Mouse (Mus musculus) gastrocnemius, adult 2 months (tissue): ENCODE measurements around the gene Pou6f1. TPM values are rescaled to one million over a fixed set of nuclear protein-coding genes. Genes with fewer than 3 reads are reported as not detected.
A peak's percentile ranks its signal among the peaks of the same experiment; 100 is the strongest.

ENCODE experiments used
- DNase-seq: peaks from one replicate; pipeline ENCODE4 v3.0.0; 2022
- H3K27ac ChIP-seq: fragments of 200-600 bp; 2 replicates; pipeline ENCODE4 v1.8.1; 2022; ENCODE audit warnings: mild to moderate bottlenecking
- H3K4me3 ChIP-seq: fragments of 200-600 bp; 2 replicates; pipeline ENCODE4 v1.8.1; 2022; ENCODE audit warnings: mild to moderate bottlenecking, moderate library complexity
- CTCF ChIP-seq: fragments of 200-600 bp; IDR thresholded peaks from 2 replicates; pipeline ENCODE4 v1.8.1; 2022; ENCODE audit warnings: antibody characterized with exemption, mild to moderate bottlenecking, moderate library complexity
- intact Hi-C: fragments of 180-260 bp; cut with DNase I; formaldehyde crosslinking; loops from one replicate; pipeline ENCODE4 v1.15.1; 2025
- long read RNA-seq, 2 experiments: library from polyadenylated mRNA; stranded (forward); transcript quantifications; one replicate each; pipeline ENCODE4 v2.0.0; 2021
- total RNA-seq, 2 experiments: library from RNA; stranded (reverse); gene quantifications; 2 replicates each; pipeline ENCODE4 v1.2.3; 2021

The Pou6f1 gene
- total RNA-seq, result 10 to 100 TPM; 12.9 to 13.1 TPM
- long read RNA-seq, experiment 1, full-length matches to known transcripts, result 5 of 23 reads
- long read RNA-seq, experiment 1, partial matches to known transcripts, result 3 of 23 reads
- long read RNA-seq, experiment 1, other reads (novel, unspliced or antisense), result 15 of 23 reads
- long read RNA-seq, experiment 2, partial matches to known transcripts, result 2 of 14 reads
- long read RNA-seq, experiment 2, other reads (novel, unspliced or antisense), result 11 of 14 reads

DNA sequence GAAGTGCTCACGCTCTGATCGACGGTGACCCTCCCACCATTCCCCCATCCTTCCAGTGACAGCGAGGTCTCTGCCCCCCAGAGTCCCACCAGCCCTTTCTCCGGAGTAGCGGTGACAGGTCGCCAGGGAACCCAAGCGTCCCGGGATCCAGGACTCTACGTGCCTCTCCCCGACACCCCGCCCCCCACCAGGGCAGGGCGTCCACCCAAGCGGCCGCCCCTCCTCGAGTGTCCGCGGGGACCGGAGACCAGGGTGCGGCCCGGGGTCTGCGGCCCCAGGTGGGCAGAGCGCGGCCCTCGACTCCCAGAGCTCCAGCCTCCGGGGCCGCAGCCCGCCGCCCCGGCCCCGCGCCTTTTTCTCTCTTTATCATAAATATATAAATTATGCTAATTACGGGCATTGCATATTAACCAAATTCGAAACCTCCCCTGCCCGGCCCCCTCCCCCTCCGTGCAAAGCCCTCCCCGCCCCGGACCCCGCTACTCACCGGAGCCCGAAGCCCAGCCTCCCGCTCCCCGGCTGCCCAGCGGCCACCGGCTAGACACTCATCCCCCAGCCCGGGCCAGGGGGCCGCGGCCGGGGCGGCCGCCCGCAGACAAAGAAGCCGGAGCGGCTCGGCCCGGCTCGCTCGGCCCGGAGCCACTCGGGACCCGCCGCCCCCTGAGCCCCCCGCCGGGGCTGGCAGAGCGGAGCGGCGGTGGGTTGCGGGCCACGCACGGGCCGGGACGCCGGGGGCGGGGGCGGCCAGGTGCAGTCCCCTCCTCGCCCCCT is at the start of gene Pou6f1:
Gene Pou6f1, minus strand, starts transcription at position 709 of the 771 bp plus-strand sequence.
- no peak for TF ChIP-seq CTCF
- Histone ChIP-seq H3K27ac (peak within 1 kb of the TSS; percentile 91), H3K4me3 (peak within 1 kb of the TSS; percentile 90)
- DNase-seq, result peak; percentile 76
- intact Hi-C loops, result loop anchor here (1.0 kb wide), 1 partner anchor 14 kb away; no protein-coding TSS in a partner anchor

DNA sequence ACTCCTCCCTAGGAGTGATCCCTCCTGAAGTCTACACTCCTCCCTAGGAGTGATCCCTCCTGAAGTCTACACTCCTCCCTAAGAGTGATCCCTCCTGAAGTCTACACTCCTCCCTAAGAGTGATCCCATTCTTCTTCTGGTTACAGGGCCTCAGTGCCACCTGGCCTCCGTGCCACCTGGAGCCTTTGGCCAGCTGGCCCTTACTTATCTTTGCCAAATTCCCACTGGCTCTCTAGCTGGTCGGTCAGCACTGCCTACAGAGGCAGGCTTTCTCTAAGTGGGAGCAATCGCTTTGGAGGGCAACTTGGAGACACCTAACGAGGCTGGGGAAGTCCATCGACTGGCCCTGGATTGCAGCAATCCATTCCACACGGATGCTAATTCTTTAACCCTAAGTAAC is 46.4 kb upstream of the Pou6f1 start:
- TF ChIP-seq CTCF, result no peak
- DNase-seq, result no peak

GRCm38 (mm10) chr15:100642451-100642850 is 42.7 kb upstream of the Pou6f1 start:
- intact Hi-C loops, result no loop called here
- no peak for TF ChIP-seq CTCF
- H3K4me3 ChIP-seq, result no peak overlapping the region
- H3K27ac ChIP-seq, result no peak overlapping the region
- peak; percentile 25 for DNase-seq

More for the DNA sequence above, 46.4 kb upstream of the Pou6f1 start:
- Histone ChIP-seq H3K4me3 (no peak overlapping the region), H3K27ac (no peak overlapping the region)
- intact Hi-C loops, result no loop called here

- intact Hi-C loops, result no loop called here
- no peak overlapping the region for H3K27ac ChIP-seq
Observed at GRCm38 (mm10) chr15:100641226-100641810, 41.5 kb upstream of the Pou6f1 start.

DNA sequence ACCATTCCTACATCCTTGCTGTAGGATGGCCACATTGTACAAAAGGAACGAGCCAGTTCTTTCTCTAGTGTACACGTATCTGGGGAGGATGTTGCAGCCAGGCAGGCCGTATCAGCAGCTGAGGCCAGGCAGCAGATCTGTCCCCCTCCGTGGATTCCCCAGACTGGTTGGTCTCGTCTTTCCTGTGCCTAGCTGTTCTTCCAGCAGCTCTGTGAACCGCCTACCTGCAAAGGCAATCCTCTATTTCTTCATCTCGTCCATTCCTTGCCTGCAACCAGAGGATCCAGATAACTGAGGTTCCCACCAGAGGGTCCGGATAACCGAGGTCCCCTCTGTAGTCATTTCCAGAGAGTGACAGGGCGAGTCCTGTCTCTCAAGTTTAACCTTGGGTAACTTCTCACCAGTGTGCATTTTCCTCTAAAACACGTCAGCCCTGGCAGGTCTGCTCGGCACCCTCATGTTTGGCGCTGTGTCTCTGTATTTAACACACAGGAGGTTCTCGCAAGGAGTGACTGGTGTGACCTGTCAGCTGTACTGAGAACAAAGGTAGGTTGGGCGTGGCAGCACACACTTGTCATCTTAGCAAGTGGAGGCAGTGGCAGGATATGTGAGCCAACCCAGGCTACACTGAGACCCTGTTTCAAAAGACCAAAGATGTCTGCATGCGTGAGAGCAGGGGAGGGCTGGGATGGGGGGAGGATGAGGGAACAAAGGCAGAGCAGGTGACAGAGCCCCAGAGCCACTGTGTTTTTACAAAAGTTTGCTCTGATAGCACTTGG is 40.4 kb upstream of the Pou6f1 start:
- H3K4me3 ChIP-seq, result no peak overlapping the region
- no peak for DNase-seq
- H3K27ac ChIP-seq, result no peak overlapping the region
- no peak for TF ChIP-seq CTCF
- intact Hi-C loops, result no loop called here

More at GRCm38 (mm10) chr15:100641226-100641810, 41.5 kb upstream of the Pou6f1 start:
- DNase-seq, result peak; percentile 29
- TF ChIP-seq CTCF, result no peak
- peak overlapping the region; percentile 28; the same call in 1 of the 2 replicates for H3K4me3 ChIP-seq

- H3K27ac ChIP-seq, result no peak overlapping the region
- DNase-seq, result peak; percentile 47
- peak; percentile 55 for TF ChIP-seq CTCF
- peak overlapping the region; percentile 82; the same call in 1 of the 2 replicates for H3K4me3 ChIP-seq
- intact Hi-C loops, result loop anchor here (1.0 kb wide), 1 partner anchor 99 kb away; no protein-coding TSS in a partner anchor
Observed at GRCm38 (mm10) chr15:100637661-100638060, 37.9 kb upstream of the Pou6f1 start.

GRCm38 (mm10) chr15:100636700-100637501 is 37.1 kb upstream of the Pou6f1 start, which contains the start of gene Smagp:
Gene Smagp (minus strand): TSS chr15:100636940.
- intact Hi-C loops, result loop anchor here (1.0 kb wide), 1 partner anchor 99 kb away; no protein-coding TSS in a partner anchor
- peak within 1 kb of the TSS; percentile 82 for H3K4me3 ChIP-seq
- peak within 1 kb of the TSS; percentile 78 for H3K27ac ChIP-seq
- no peak for TF ChIP-seq CTCF
- peak; percentile 67 for DNase-seq

GRCm38 (mm10) chr15:100635851-100636645 is 36.3 kb upstream of the Pou6f1 start:
- no peak for TF ChIP-seq CTCF
- intact Hi-C loops, result no loop called here
- H3K27ac ChIP-seq, result peak overlapping the region; percentile 78
- H3K4me3 ChIP-seq, result peak overlapping the region; percentile 82
- DNase-seq, result no peak

- intact Hi-C loops, result no loop called here
- DNase-seq, result no peak
- peak overlapping the region; percentile 12; the same call in 1 of the 2 replicates for H3K27ac ChIP-seq
- TF ChIP-seq CTCF, result no peak
- H3K4me3 ChIP-seq, result peak overlapping the region; percentile 82
Observed at GRCm38 (mm10) chr15:100635239-100635638, 35.5 kb upstream of the Pou6f1 start.

DNA sequence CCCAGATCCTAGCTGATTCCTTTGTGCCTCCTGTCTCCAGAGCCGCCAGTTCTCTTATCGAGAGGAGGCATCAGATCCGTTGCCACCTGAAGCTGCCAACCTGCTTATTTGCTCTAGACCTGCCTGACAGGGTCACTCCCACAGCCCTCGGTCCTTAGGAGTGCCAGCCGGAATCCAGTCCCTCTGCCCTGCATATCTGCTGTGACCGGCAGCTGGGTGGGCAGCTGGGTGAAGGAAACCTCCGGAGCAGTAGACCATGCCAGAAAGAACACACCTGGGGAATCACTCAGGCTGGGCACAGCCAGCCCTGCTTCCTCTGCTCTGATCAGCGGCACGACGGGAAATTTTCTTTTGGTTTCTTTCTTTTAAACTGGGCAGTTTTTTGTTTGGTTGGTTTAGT is 33.6 kb upstream of the Pou6f1 start:
- no peak overlapping the region; the same call in 1 of the 2 replicates for H3K27ac ChIP-seq
- peak overlapping the region; percentile 13; the same call in 1 of the 2 replicates for H3K4me3 ChIP-seq
- intact Hi-C loops, result no loop called here
- no peak for DNase-seq
- no peak for TF ChIP-seq CTCF
